Mouse (Mus musculus) testis, adult 2 months (tissue): ENCODE results near the gene Arhgap45.

Source experiments
- CTCF ChIP-seq: fragments of 200-500 bp; IDR thresholded peaks from 2 replicates; pipeline ENCODE4 v1.5.1; 2012; ENCODE audit warnings: low read depth, mild to moderate bottlenecking, inconsistent platforms, low read length, moderate library complexity; ENCODE audit not compliant: control insufficient read depth, insufficient read depth, insufficient replicate concordance
- POLR2A ChIP-seq: fragments of 200-500 bp; IDR thresholded peaks from 2 replicates; pipeline ENCODE4 v1.6.1; 2012; ENCODE audit warnings: low read depth, mild to moderate bottlenecking, inconsistent platforms, low read length, moderate library complexity; ENCODE audit not compliant: control insufficient read depth

DNA sequence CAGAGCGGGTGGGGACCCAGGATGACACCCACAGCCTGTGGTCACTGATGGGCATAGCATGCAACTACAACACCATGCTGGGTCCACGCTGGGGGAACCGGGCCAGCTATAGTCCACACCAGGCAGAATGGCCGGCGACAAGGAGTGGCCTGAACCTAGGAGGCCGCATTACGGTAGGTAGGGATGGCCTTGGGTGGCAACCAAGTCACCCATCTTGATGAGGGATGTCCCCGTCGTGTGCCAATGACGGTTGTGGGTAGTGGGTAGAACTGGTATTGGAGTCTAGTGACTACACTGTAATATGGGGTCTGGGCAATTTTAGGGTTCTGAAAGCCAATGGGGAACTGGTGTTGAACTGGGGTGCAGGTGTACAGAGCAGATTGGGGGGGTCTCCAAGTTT lies 478 bp downstream of the Arhgap45 start:
- TF ChIP-seq CTCF = no peak
- TF ChIP-seq POLR2A = no peak
